ENCODE assay signal across 8 mouse cellular contexts in the genomic region with DNA sequence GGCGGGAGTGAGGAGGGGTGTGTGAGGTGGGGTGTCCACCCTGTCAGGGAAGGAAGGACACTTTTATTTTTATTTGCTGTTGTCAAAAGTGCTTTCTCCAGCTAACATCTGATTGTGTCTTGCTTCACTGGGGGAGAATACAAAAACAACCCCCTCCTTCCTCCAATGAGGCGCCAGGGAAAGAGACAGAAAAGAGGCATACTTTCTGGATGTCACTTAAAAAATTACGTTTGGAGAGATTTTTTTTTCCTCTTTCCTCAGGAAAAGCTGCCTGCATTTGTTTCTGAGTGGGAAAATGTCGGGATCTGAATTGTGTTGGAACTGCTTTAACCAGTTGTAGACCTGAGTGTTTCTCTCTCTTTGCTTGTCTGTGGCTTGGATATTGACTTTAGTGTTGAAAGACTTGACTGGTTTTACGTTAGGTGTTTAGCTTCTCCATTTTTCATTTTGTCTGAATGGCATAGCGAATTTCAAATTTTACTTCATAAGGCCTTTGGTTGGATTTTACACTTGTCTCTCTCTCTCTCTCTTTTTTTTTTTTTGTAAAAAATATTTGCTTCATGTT. TPM values are rescaled to one million over a fixed set of nuclear protein-coding genes. Genes with fewer than 3 reads are reported as not detected.
DNase-seq lines count a peak whose midpoint lies in the region; ATAC-seq lines count a peak whose summit lies in the region.

No protein-coding gene starts in this region.

- no peak for ATAC-seq in midbrain, embryonic 11.5 days (ENCODE audit: low FRiP score)

- H3K4me1 ChIP-seq in embryonic facial prominence, embryonic 10.5 days = peaks cover 11% of the 10 kb centered on the region
- peaks cover 6% of the 10 kb centered on the region for H3K4me1 ChIP-seq in midbrain, embryonic 11.5 days (ENCODE audit: control insufficient read depth, insufficient read depth, low read length)

- no peaks in the 10 kb centered on the region for H3K27me3 ChIP-seq in embryonic facial prominence, embryonic 10.5 days (replicated peaks; ENCODE audit: low read depth, poor library complexity, severe bottlenecking)
- no peaks in the 10 kb centered on the region for H3K27me3 ChIP-seq in midbrain, embryonic 11.5 days (ENCODE audit: control insufficient read depth, insufficient read depth, low read length)

- H3K9me3 ChIP-seq in embryonic facial prominence, embryonic 10.5 days = no peaks in the 10 kb centered on the region
- H3K9me3 ChIP-seq in midbrain, embryonic 11.5 days (ENCODE audit: control insufficient read depth, low read length) = no peaks in the 10 kb centered on the region

- peak overlapping the region; percentile 94 for H3K27ac ChIP-seq in embryonic facial prominence, embryonic 10.5 days (replicated peaks)
- H3K27ac ChIP-seq in midbrain, embryonic 11.5 days (ENCODE audit: low read depth, low read length) = peak overlapping the region; percentile 85

- peak overlapping the region; percentile 77 for H3K4me2 ChIP-seq in midbrain, embryonic 11.5 days

- 11% methylated on average over 6 of the region's 6 CpGs for WGBS in embryonic facial prominence, embryonic 10.5 days
- 8% methylated on average over 6 of the region's 6 CpGs for WGBS in midbrain, embryonic 11.5 days

- H3K9ac ChIP-seq in midbrain, embryonic 11.5 days (ENCODE audit: low read length) = peak overlapping the region; percentile 88

- peak; percentile 48 for DNase-seq in cerebellum, adult 9-10 months
- DNase-seq in cerebellum, adult 9-11 months = no peak
- DNase-seq in 3T3-L1 (ENCODE audit: low read depth, low spot score) = peak; percentile 46
- no peak for DNase-seq in embryonic facial prominence, embryonic 10.5 days (ENCODE audit: low spot score)
- peak; percentile 10 for DNase-seq in hindlimb bud, embryonic 11.5 days (ENCODE audit: extremely low spot score, low read depth, low spot score)
- DNase-seq in midbrain, embryonic 11.5 days (ENCODE audit: low spot score, missing footprints) = peak; percentile 92
- DNase-seq in right cerebral cortex, postnatal 14 days = no peak
- DNase-seq in cerebellum, postnatal 25 days = no peak

- H3K36me3 ChIP-seq in embryonic facial prominence, embryonic 10.5 days (replicated peaks) = no peaks in the 10 kb centered on the region
- no peaks in the 10 kb centered on the region for H3K36me3 ChIP-seq in midbrain, embryonic 11.5 days (ENCODE audit: control insufficient read depth, insufficient read depth, low read length)

- H3K4me3 ChIP-seq in embryonic facial prominence, embryonic 10.5 days = peak overlapping the region; percentile 72
- H3K4me3 ChIP-seq in midbrain, embryonic 11.5 days (ENCODE audit: low read depth, low read length) = peak overlapping the region; percentile 72

RNA-seq across cellular contexts. Expression of a gene that starts 0.3 kb away (rescaled TPM):
- polyA plus RNA-seq in embryonic facial prominence, embryonic 10.5 days (2016; fragmentation: Nextera tagmentation; extraction: Ambion mirVana) = 124 TPM in 2 replicates
- 142 and 151 TPM in 2 replicates for polyA plus RNA-seq in midbrain, embryonic 11.5 days (2014; fragmentation: Nextera tagmentation; extraction: Ambion mirVana)

RNA-seq across cellular contexts. Expression of a gene that starts 1.1 kb away (rescaled TPM):
- polyA plus RNA-seq in embryonic facial prominence, embryonic 10.5 days (2016; fragmentation: Nextera tagmentation; extraction: Ambion mirVana) = 24.1 and 24.6 TPM in 2 replicates
- 34.0 and 35.9 TPM in 2 replicates for polyA plus RNA-seq in midbrain, embryonic 11.5 days (2014; fragmentation: Nextera tagmentation; extraction: Ambion mirVana)

Comparison
In these comparisons a context has a peak if more than half of its experiments do, and no peak if none do; other contexts are left out.
1. DNase-seq: peak in cerebellum, adult 9-10 months (single experiment), 3T3-L1 (single experiment), hindlimb bud, embryonic 11.5 days (single experiment) and midbrain, embryonic 11.5 days (single experiment); none in cerebellum, adult 9-11 months (single experiment), embryonic facial prominence, embryonic 10.5 days (single experiment), right cerebral cortex, postnatal 14 days (single experiment) and cerebellum, postnatal 25 days (0 of 2).